Mouse (Mus musculus) limb, embryonic 12.5 days (tissue): ENCODE data around the gene Ubn1. TPM values are rescaled to one million over a fixed set of nuclear protein-coding genes. Genes with fewer than 3 reads are reported as not detected.

ENCODE experiments used
- ATAC-seq: fragments of 200-750 bp; cut with Nextera tagmentation; 2 replicates; pipeline ENCODE4 v1.8.0; 2017; ENCODE audit warnings: low read depth, moderate TSS enrichment; ENCODE audit not compliant: insufficient number of reproducible peaks, insufficient read depth, low FRiP score, low TSS enrichment
- H3K27ac ChIP-seq: fragments of 300-500 bp; sonication (generic); 2 replicates; pipeline ENCODE4 v1.5.1; 2016; ENCODE audit warnings: mild to moderate bottlenecking, moderate library complexity
- H3K27me3 ChIP-seq: fragments of 300-500 bp; sonication (generic); 2 replicates; pipeline ENCODE4 v1.6.1; 2016; ENCODE audit warnings: mild to moderate bottlenecking, moderate library complexity
- H3K36me3 ChIP-seq: fragments of 300-500 bp; sonication (generic); 2 replicates; pipeline ENCODE4 v1.6.1; 2016; ENCODE audit warnings: mild to moderate bottlenecking, moderate library complexity
- H3K4me1 ChIP-seq: fragments of 300-500 bp; sonication (generic); replicated peaks from 2 replicates; pipeline ENCODE4 v1.6.1; 2016
- H3K4me2 ChIP-seq: fragments of 300-500 bp; sonication (generic); 2 replicates; pipeline ENCODE4 v1.6.1; 2016; ENCODE audit warnings: mild to moderate bottlenecking, moderate library complexity
- H3K4me3 ChIP-seq: fragments of 300-500 bp; sonication (generic); replicated peaks from 2 replicates; pipeline ENCODE4 v1.5.1; 2016; ENCODE audit warnings: mild to moderate bottlenecking
- H3K9ac ChIP-seq: fragments of 300-500 bp; sonication (generic); replicated peaks from 2 replicates; pipeline ENCODE4 v1.6.1; 2016; ENCODE audit warnings: mild to moderate bottlenecking, moderate library complexity
- H3K9me3 ChIP-seq: fragments of 300-500 bp; sonication (generic); 2 replicates; pipeline ENCODE4 v1.6.1; 2016; ENCODE audit warnings: mild to moderate bottlenecking, moderate library complexity
- WGBS: fragments of 180-500 bp; shearing (Covaris S2); methylation state at CpG from one replicate; pipeline ENCODE4 v1.1.7; 2016; 5-methylcytosine and 5-hydroxymethylcytosine counted together
- polyA plus RNA-seq: library from polyadenylated mRNA; unstranded; fragments of >200 nt; fragmentation: Nextera tagmentation; extraction: Ambion mirVana; gene quantifications from 2 replicates; pipeline ENCODE4 v1.2.1, GENCODE M21; 2016

Ubn1 gene
- polyA plus RNA-seq: 26.8 and 27.0 TPM in 2 replicates

- Histone ChIP-seq H3K9me3 (no peaks in the 10 kb centered on the region), H3K4me3 (peak within 1 kb of the TSS; percentile 98), H3K36me3 (peaks cover 42% of the 10 kb centered on the region), H3K27me3 (no peaks in the 10 kb centered on the region), H3K4me2 (peak within 1 kb of the TSS; percentile 87), H3K9ac (peak within 1 kb of the TSS; percentile 93), H3K27ac (peak within 1 kb of the TSS; percentile 95), H3K4me1 (peaks cover 20% of the 10 kb centered on the region; the same call in 1 of the 2 replicates)
- ATAC-seq: peak; percentile 99
- 1% methylated on average over 54 of the region's 56 CpGs for WGBS
These were observed at the start of gene Ubn1, which contains the start of gene Glyr1 for GRCm38 (mm10) chr16:5049774-5050234. TSS of gene Ubn1 (plus strand) at chr16:5050057. TSS of gene Glyr1 (minus strand) at chr16:5049863.

DNA sequence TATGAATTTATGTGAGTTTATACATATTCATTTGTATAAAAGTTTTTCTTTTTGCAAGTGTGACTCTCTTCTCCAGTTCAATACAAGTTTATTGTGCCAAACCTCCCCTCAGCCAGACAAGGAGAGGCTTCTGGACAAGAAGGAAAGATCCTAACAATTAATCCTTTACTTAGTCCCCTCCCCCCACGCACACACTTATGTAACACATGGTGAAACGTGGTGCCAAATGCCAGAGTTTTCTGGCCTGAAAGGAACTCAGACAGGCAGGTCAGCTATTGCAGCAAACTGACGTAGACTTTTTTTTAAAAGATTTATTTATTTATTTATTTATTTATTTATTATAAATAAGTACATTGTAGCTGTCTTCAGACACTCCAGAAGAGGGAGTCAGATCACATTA lies 49.2 kb upstream of the Ubn1 start:
- no peak for ATAC-seq
- H3K36me3 ChIP-seq: no peaks in the 10 kb centered on the region
- no peak overlapping the region for H3K4me2 ChIP-seq
- peaks cover 6% of the 10 kb centered on the region; the same call in 1 of the 2 replicates for H3K4me1 ChIP-seq
- H3K27ac ChIP-seq: no peak overlapping the region
- no peaks in the 10 kb centered on the region for H3K9me3 ChIP-seq
- no peak overlapping the region for H3K4me3 ChIP-seq
- H3K9ac ChIP-seq: no peak overlapping the region
- 71% methylated on average over 3 of the region's 3 CpGs for WGBS
- no peaks in the 10 kb centered on the region for H3K27me3 ChIP-seq

- no peak for ATAC-seq
- 46% methylated on average over 5 of the region's 5 CpGs for WGBS
- Histone ChIP-seq H3K9me3 (no peaks in the 10 kb centered on the region), H3K27me3 (no peaks in the 10 kb centered on the region), H3K36me3 (peaks cover 23% of the 10 kb centered on the region), H3K4me3 (no peak within 1 kb of the TSS), H3K4me2 (no peak within 1 kb of the TSS), H3K4me1 (peaks cover 1% of the 10 kb centered on the region), H3K27ac (no peak within 1 kb of the TSS), H3K9ac (no peak within 1 kb of the TSS)
These were observed 42.8 kb upstream of the Ubn1 start, which contains the start of gene Smim22 for GRCm38 (mm10) chr16:5007067-5007466. TSS of gene Smim22 (plus strand) at chr16:5007288.

GRCm38 (mm10) chr16:5007492-5007891 lies 42.4 kb upstream of the Ubn1 start:
- H3K27me3 ChIP-seq: no peaks in the 10 kb centered on the region
- no peak for ATAC-seq
- H3K4me2 ChIP-seq: no peak overlapping the region
- no peaks in the 10 kb centered on the region for H3K9me3 ChIP-seq
- H3K9ac ChIP-seq: no peak overlapping the region
- H3K4me3 ChIP-seq: no peak overlapping the region
- H3K27ac ChIP-seq: no peak overlapping the region
- peaks cover 6% of the 10 kb centered on the region for H3K4me1 ChIP-seq
- WGBS: 46% methylated on average over 6 of the region's 6 CpGs
- peaks cover 23% of the 10 kb centered on the region for H3K36me3 ChIP-seq

- Histone ChIP-seq H3K9me3 (no peaks in the 10 kb centered on the region), H3K4me2 (no peak overlapping the region), H3K4me3 (no peak overlapping the region), H3K4me1 (peaks cover 10% of the 10 kb centered on the region), H3K27ac (no peak overlapping the region), H3K9ac (no peak overlapping the region), H3K36me3 (peaks cover 23% of the 10 kb centered on the region), H3K27me3 (no peaks in the 10 kb centered on the region)
- no peak for ATAC-seq
- WGBS: 82% methylated on average over 12 of the region's 12 CpGs
These were observed 41.8 kb upstream of the Ubn1 start for GRCm38 (mm10) chr16:5008076-5008475.

DNA sequence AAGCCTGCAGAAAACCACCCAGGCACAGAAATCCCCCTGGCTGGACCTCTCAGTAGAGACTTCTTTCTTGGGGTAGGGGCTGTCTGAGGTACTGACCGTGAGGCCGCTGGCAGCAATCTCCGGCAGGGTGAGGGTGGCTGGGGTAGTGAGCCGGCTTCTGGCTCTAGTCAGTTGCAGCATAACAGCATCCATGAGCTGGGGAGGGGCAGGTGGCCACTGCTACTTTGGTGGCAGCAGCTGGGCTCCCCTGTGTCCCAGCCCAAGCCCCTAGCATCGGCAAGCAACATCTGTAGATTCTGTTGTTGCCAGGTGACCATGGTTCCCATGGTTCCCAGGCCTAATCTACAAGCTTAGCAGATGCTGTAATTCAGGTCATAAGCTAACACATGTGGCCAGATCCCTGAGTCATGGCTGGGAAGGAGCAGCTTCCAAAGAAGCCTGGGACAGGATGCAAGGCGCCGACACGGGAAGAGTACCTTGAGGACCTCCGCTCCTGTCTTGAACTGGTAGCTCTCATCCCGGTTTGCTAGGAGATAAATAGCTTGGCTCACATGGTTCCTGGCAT lies 39.4 kb upstream of the Ubn1 start:
- no peak overlapping the region for H3K4me3 ChIP-seq
- peaks cover 10% of the 10 kb centered on the region for H3K4me1 ChIP-seq
- H3K9me3 ChIP-seq: no peaks in the 10 kb centered on the region
- H3K4me2 ChIP-seq: no peak overlapping the region
- no peak overlapping the region for H3K27ac ChIP-seq
- 86% methylated on average over 10 of the region's 10 CpGs for WGBS
- no peaks in the 10 kb centered on the region for H3K27me3 ChIP-seq
- no peak overlapping the region for H3K9ac ChIP-seq
- H3K36me3 ChIP-seq: peaks cover 35% of the 10 kb centered on the region
- ATAC-seq: no peak

- Histone ChIP-seq H3K9ac (no peak overlapping the region), H3K36me3 (peaks cover 43% of the 10 kb centered on the region), H3K27ac (no peak overlapping the region), H3K9me3 (no peaks in the 10 kb centered on the region), H3K4me1 (peaks cover 10% of the 10 kb centered on the region), H3K27me3 (no peaks in the 10 kb centered on the region), H3K4me3 (no peak overlapping the region), H3K4me2 (no peak overlapping the region)
- 90% methylated on average over 7 of the region's 7 CpGs for WGBS
- ATAC-seq: no peak
These were observed 38.6 kb upstream of the Ubn1 start for GRCm38 (mm10) chr16:5011285-5011684.

DNA sequence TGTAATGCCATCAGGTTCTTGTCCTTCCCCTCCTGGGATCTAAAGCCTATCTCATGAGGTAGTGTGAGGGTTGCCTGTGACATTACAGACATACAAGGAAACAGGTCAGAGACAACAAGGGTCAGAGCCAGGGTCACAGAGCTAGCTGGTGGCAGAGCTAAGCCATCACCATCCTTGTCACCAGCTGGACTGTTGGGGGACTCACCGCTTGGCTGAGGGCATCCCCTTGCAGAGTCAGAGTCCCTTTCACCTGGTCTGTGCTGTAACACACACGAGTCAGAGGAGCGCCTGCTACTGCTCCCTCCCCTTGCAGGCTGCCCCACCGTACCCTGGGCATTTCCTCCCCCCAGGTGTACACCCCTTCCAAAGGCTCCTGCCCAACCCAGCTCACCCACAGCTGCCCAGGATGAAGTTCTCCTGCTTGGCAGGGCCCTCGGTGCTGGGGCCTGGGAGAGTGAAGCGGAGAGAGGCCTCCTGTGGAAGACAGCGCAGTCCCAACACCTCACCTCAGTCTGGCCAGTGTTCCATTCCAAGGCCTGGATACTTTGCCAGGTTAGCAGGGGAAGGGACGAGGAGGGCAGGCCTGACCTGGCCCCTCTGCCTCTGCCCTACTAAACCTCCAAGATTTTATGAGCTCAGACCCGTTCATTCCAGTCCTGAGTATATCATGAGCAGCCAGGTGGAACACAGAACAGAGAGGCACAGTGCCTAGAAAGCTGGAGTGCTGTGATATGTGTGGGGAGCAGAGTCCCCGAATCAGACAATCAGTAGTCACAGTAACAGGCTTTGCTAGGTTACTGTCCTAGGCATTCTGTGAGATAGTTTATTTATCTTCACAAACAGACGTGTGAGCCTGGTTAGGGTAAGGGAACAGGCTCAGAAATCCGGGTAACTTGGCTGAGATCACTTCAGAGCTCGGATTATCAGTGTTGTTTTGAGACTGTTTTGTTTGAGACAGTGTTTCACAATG lies 37.5 kb upstream of the Ubn1 start:
- WGBS: 49% methylated on average over 13 of the region's 13 CpGs

DNA sequence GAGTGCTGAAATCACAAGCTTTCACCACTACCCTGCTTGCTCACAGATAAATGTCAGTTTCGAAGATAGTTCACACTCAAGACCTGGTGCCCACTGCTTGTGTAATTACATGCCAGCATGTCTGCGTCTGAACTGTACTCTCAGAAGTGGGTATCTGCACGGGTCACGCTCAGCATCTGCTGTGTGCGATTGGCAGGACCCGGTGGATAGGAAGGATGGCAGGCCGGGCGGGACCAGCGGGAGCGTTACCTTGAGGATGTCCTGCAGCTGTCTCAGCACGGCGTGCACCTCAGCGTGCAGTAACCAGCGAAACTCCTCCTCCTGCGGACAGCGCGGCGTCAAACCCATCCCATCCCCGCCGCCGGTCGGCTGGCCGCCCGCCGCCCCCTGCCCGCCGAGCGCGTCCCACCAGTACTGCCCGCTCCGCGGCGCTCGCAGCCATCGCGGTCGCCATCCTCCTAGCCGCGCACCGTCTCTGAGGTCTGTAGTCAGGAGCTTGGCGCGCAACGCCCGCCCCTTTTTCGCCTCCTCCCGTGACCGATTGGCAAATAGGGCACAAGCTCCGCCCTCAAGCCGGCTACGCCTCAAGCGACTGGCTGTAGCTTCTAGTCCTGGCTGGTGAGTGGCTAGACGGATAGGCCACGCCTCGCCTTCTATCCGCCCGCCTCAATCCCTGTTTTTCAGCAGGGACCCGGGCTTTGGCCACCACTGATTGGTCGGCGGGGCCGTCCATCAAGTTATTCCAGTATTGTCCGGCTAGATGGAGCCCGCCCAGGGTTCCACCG lies 36.6 kb upstream of the Ubn1 start, which contains the start of gene Rogdi:
Gene Rogdi, minus strand, starts transcription at position 500 of the 785 bp plus-strand sequence.
- Histone ChIP-seq H3K9ac (peak within 1 kb of the TSS; percentile 72), H3K4me2 (peak within 1 kb of the TSS; percentile 84), H3K27me3 (no peaks in the 10 kb centered on the region), H3K9me3 (no peaks in the 10 kb centered on the region), H3K27ac (peak within 1 kb of the TSS; percentile 42; the same call in 1 of the 2 replicates), H3K4me1 (peaks cover 10% of the 10 kb centered on the region), H3K36me3 (peaks cover 63% of the 10 kb centered on the region), H3K4me3 (peak within 1 kb of the TSS; percentile 70)
- under 1% methylated on average over 63 of the region's 63 CpGs for WGBS
- peak; percentile 97 for ATAC-seq

More for the DNA sequence above, 37.5 kb upstream of the Ubn1 start:
- Histone ChIP-seq H3K4me1 (peaks cover 10% of the 10 kb centered on the region), H3K9ac (peak overlapping the region; percentile 72), H3K9me3 (no peaks in the 10 kb centered on the region), H3K27ac (no peak overlapping the region), H3K27me3 (no peaks in the 10 kb centered on the region), H3K4me2 (peak overlapping the region; percentile 84), H3K36me3 (peaks cover 54% of the 10 kb centered on the region), H3K4me3 (peak overlapping the region; percentile 70)
- ATAC-seq: no peak

DNA sequence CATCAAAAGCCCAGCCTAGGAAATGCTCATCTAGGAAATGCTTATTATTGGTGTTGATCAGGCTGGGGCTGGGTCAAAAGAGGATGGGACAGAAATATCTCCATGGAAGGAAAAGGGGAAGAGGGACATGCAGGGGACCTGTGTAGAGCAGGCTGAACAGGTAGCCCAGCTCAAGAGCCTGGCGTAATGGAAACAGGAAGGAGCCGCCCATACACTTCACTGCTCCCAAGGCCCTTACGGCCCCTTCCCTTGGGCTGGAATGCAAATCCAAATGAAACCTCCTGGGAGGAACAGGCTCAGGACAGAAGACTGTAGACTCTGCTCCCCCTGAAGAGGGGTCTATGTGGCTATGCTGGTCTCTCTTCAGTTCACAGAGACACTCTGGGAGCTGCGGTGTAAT lies 35.3 kb upstream of the Ubn1 start:
- Histone ChIP-seq H3K9ac (no peak overlapping the region), H3K9me3 (no peaks in the 10 kb centered on the region), H3K4me2 (no peak overlapping the region), H3K4me3 (no peak overlapping the region), H3K27ac (peak overlapping the region; percentile 31; the same call in 1 of the 2 replicates), H3K27me3 (no peaks in the 10 kb centered on the region), H3K4me1 (peaks cover 10% of the 10 kb centered on the region), H3K36me3 (peaks cover 67% of the 10 kb centered on the region)
- WGBS: 92% methylated on average over 4 of the region's 4 CpGs
- ATAC-seq: no peak
